Mouse (Mus musculus) forelimb bud, embryonic 11.5 days (tissue): ENCODE data around the gene 2810408A11Rik.
"Not testable (repeated sequence)": the region's sequence is repeated elsewhere in the genome, so short reads cannot be mapped to it uniquely, and the experiment has no call there.

Experiments used
- DNase-seq: peaks from one replicate; pipeline ENCODE4 v3.0.0-alpha.2; 2012; ENCODE audit warnings: low read depth, low spot score

2810408A11Rik gene

GRCm38 (mm10) chr11:69931769-69932168, 31.0 kb upstream of the 2810408A11Rik start:
- no peak for DNase-seq

GRCm38 (mm10) chr11:69930967-69931537, 30.3 kb upstream of the 2810408A11Rik start:
- DNase-seq, result no peak

GRCm38 (mm10) chr11:69930176-69930575, 29.4 kb upstream of the 2810408A11Rik start:
- DNase-seq, result not testable (repeated sequence)

- DNase-seq, result no peak
Observed at GRCm38 (mm10) chr11:69929712-69930111, 28.9 kb upstream of the 2810408A11Rik start.

DNA sequence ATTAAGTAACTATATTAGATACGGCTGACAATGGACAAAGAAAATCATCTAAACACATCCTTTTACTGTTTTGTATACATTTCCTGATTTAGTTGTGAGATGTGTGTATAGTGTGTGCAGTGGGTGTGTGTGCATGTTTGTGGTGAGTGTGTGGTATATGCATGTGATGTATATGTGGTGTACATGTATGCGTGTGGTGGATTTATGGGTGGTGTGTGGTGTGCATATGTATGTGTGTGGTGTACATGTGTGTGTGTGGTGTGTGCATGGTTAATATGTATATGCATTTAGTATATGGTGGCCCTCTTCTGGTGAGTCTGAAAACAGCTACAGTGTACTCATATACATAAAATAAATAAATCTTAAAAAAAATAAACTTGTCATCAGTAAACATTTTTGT, 26.7 kb upstream of the 2810408A11Rik start:
- DNase-seq, result no peak

DNA sequence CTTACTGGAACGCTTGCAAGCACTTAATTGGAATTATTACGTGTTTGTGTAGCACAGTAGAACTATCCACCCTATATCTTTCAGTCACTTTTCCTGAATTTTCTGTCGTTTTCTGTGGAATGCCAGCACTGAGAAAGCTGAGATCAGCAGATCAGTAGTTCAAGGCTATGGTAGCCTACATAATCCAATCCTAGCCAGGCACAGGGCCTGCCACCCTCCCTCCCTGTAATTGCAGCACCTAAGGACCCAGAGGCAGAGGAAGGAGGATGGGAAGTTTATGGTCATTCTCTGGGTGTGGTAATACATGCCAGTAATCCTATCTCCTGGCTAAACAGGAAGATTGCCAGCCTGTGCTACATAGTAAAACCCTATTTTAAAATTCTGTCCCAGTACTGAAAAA, 22.0 kb upstream of the 2810408A11Rik start:
- no peak for DNase-seq

GRCm38 (mm10) chr11:69922012-69922756, 21.4 kb upstream of the 2810408A11Rik start:
- DNase-seq, result no peak

DNA sequence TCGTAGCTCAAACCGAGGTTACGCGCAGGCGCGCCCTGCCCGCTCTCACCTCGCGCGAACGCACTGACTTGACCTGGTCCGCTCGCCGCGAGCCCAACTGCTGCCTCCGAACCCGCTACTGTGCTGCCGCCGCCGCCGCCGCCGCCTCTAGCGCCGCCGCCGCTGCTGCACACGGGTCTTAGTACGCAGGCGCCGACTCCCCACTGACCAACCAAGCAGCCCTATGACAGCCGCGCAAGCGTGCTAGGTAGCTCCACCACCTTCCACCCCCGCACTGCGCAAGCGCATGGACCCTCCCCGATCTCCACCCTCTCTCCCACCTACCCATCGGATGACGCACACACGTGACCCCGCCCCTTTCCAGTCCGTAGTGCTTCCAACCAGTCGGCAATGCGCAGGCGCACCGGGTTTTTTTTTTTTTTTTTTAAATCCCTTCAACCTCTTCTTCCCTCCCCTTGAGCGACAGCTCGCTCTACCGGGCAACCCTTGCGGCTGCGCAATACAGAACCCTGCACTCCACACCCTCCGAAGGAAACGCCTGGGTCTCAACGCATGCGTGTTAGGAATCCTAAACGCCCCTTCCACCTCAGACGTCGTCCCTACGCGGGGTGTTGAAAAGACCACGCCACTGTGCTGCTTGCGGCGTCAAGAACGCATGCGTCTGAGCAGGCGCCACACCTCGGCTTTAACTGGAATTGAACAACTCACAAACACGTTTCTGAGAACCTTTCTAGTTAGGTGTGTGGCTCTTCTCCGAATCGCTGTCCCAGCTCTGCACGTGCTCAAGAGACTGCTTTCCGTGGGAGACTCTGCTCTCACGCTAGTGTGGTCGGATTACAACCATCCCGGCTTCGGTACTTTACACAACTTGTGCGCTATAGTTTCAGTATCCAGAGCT, 20.6 kb upstream of the 2810408A11Rik start, which contains the start of gene Eif5a:
TSS of gene Eif5a (minus strand) at position 845 of the 898 bp plus-strand sequence.
- DNase-seq, result peak; percentile 100

- DNase-seq, result no peak
Observed at GRCm38 (mm10) chr11:69920266-69921031, 19.7 kb upstream of the 2810408A11Rik start.

GRCm38 (mm10) chr11:69919661-69920265, 19.0 kb upstream of the 2810408A11Rik start:
- no peak for DNase-seq

DNA sequence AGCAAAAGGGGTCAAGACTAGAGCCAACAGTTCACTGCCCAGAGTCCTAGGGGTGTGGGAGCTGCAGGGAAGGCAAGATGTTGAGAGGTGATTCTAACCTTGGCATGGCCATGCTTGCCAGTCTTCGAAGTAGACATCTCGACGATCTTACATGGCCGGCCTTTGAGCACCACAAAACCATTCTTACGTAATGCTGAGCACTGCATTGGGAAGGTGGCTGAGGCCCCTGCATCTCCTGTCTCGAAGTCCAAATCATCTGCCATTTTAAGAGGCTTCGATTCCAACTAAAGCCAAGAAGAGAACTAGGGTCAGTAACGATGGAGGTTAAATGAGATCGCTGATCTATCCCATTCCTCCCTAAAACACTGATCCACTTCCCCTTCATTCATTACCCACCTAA, 18.3 kb upstream of the 2810408A11Rik start:
- no peak for DNase-seq

DNA sequence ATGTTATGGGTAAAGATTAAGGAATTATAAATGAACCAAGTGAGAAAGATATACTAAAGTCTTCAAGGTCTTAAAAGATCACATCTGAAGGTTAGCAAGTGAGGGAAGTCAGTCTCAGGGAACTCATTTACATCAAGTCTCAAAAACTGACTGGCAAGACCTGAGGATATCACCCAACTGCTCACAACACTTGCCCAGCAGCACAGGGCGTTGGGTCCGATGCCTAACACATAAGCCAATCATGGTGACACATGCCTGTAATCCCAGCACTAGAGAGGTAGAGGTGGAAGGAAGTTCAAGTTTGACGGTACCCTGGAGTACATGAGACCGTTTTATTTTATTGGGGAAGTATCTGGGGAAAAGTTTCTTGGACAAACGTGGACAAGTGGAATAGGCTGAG, 17.3 kb upstream of the 2810408A11Rik start:
- no peak for DNase-seq

DNA sequence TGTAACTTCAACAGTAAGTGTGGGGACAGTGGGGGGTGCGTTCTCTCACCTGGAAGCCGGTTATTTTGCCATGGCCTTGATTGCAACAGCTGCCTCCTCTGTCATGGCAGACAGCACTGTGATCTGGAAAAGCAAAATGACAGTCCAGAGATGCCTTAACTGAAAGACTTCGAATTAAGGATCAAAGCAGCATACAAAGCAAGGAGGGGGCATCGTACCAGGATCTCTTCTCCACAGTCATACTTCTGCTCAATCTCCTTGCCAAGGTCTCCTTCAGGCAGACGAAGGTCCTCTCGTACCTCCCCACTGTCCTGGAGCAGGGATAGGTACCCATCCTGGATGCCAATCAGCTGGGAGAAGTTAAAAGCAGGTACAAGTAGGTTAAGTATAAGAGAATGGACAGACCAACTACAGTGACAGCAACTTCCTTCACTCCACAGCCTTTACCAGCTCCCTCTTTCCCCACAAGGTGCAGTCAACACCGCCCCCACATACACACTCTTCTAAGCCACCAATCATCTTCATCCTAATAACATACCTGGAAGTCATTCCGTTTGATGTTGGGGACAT, 16.7 kb upstream of the 2810408A11Rik start:
- no peak for DNase-seq

DNA sequence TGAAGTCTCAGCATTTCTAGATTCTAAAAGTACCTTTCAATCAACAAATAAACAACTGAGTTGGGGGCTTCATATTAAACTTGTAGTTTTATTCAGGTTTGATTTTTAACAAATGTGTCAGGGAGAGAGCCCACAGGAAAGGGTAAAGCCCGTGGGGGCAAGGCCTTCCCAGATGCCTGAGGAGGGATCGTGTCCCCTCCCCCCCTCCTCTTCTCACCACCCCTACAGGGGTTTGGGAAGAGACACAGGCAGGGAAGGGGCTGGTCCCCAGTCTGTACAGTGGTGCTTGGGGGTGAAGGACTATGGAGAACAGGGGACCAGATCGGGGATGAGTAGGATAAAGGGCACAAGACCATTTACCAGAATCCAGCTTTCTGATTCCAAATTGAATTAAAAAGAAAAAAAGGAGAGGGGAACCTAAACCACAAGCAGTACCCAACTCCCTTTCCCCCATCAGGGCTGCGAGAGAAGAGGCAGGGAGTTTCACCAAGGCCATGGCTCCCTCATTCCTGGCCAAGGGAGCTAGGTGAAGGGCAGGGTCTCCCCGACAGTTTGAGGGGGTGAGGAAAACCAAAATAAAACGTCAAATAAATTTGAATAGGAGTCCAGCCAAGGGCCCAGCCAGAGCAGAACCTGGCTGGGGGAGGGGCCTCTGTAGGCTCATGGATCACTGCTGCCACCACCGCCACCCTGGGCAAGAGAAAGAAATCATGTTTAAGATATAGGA, 16.0 kb upstream of the 2810408A11Rik start:
- not testable (repeated sequence) for DNase-seq

- DNase-seq, result no peak
Observed at GRCm38 (mm10) chr11:69915667-69916627, 15.2 kb upstream of the 2810408A11Rik start.

DNA sequence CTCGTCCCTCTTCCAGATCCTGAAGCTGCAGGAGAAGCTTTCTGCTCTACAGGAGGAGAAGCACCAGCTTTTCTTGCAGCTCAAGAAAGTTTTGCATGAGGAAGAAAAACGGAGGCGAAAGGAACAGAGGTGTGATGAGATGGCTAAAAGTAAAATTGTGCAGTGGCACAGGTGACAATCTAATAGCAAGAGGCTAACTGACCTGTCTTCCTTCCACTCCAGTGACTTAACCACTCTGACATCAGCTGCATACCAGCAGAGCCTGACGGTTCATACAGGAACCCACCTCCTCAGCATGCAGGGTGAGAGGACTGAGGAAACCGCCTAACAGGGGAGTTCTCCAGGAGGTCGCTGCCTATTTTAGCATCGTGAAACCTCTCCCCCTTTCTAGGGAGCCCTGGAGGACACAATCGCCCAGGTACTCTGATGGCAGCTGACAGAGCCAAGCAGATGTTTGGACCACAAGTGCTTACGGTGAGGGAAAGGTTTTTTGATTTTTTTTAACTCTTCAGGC, 14.2 kb upstream of the 2810408A11Rik start:
- no peak for DNase-seq

DNA sequence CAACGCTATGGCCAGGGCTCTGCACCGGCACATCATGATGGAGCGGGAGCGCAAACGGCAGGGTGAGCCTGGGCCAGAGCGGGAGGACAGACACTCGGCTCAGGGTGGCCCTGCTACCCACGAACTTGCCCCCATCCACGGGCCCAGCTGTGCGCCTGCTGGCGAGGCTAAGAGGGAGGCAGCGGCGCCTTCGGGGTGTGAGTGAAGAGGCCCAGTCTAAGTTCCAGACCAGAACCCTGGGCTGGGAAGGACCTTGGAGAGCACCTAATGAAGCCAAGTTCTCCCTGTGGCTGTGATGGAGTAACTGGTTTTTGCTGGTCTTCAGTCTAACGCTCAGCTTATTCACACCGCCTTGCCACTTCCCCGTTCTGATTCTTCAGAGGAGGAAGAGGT, 13.6 kb upstream of the 2810408A11Rik start:
- no peak for DNase-seq

DNA sequence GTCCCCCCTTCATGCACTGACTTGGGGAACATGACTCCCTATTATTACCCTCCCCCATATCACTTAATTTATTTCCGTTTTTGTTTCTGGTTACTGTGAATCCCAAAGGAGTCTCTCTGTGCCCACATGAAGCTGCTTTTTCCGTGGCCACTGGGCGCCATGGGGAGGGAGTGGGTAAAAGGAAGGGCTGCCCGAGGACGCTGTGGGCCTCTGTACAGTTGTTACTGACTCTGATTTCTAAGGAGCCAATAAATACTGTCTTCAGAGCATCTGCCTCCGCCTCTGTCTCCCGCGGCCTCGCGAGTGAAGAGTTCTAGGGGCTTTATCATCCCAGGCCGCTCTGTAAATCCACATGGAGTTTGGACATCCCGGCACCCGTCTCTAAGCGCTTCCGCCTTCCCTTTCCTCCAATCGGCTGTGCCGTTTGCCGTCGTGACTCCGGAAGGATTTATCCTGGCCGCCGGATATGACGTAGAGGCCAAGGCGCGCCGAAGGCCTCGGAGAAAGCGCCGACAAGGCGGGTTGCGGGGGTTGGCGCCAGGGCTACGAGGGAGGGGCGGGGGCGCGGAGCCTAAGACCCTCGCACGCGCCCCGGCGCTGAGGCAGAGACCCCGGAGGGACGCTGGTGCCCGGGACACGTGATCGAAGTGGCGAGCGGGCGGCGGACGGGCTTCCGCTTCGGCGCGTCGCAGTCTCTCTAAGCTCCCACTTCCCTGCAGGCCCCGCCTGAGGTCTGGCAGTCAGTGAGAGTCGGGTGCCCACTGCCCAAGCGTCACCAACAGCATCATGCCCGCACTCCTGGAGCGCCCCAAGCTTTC, 13.0 kb upstream of the 2810408A11Rik start, which contains the start of gene Gps2:
TSS of gene Gps2 (plus strand) at position 335 of the 818 bp plus-strand sequence.
- peak; percentile 94 for DNase-seq
